Mouse (Mus musculus): ENCODE results near the gene Ypel3. TPM values are rescaled to one million over a fixed set of nuclear protein-coding genes. Genes with fewer than 3 reads are reported as not detected.

The Ypel3 gene
- polyA plus RNA-seq, 1 experiment from 2014 or later: 64.6 TPM

GRCm38 (mm10) chr7:126779983-126780970, 3.5 kb downstream of the Ypel3 start:
- no peaks in the 10 kb centered on the region; the same call in 1 of the 2 replicates for H3K4me1 ChIP-seq (replicated peaks; ENCODE audit: control insufficient read depth, insufficient read depth, low read length)
- peak overlapping the region; percentile 37; the same call in 1 of the 2 replicates for H3K9ac ChIP-seq (ENCODE audit: low read depth, low read length)
- H3K9me3 ChIP-seq (ENCODE audit: control insufficient read depth): no peaks in the 10 kb centered on the region
- WGBS: under 1% methylated on average over 21 of the region's 21 CpGs
- H3K36me3 ChIP-seq (ENCODE audit: control insufficient read depth, insufficient read depth): peaks cover 7% of the 10 kb centered on the region; the same call in 1 of the 2 replicates
- no peaks in the 10 kb centered on the region for H3K27me3 ChIP-seq (replicated peaks; ENCODE audit: control insufficient read depth, insufficient read depth, low read length)
- peak overlapping the region; percentile 36 for H3K4me3 ChIP-seq (ENCODE audit: low read depth, low read length)
- 0 out of 2 replicates have a peak overlapping the region, but pooled peaks have one; percentile 50 for H3K27ac ChIP-seq (ENCODE audit: low read depth, low read length)
- H3K4me2 ChIP-seq (replicated peaks; ENCODE audit: low read depth): peak overlapping the region; percentile 77
- ATAC-seq: peak; percentile 54
- peak; percentile 94 for TF ChIP-seq CTCF (IDR thresholded peaks at IDR 0.05; ENCODE audit: low read depth)

GRCm38 (mm10) chr7:126780971-126781635, 4.3 kb downstream of the Ypel3 start, which contains the start of gene Tbx6:
Gene Tbx6 (plus strand): TSS chr7:126781483.
- TF ChIP-seq CTCF (IDR thresholded peaks at IDR 0.05; ENCODE audit: low read depth): no peak
- Histone ChIP-seq H3K9ac (ENCODE audit: low read depth, low read length) (peak within 1 kb of the TSS; percentile 37; the same call in 1 of the 2 replicates), H3K9me3 (ENCODE audit: control insufficient read depth) (no peaks in the 10 kb centered on the region), H3K4me2 (replicated peaks; ENCODE audit: low read depth) (peak within 1 kb of the TSS; percentile 77), H3K36me3 (ENCODE audit: control insufficient read depth, insufficient read depth) (peaks cover 12% of the 10 kb centered on the region), H3K27me3 (replicated peaks; ENCODE audit: control insufficient read depth, insufficient read depth, low read length) (no peaks in the 10 kb centered on the region), H3K4me1 (replicated peaks; ENCODE audit: control insufficient read depth, insufficient read depth, low read length) (no peaks in the 10 kb centered on the region; the same call in 1 of the 2 replicates), H3K4me3 (ENCODE audit: low read depth, low read length) (peak within 1 kb of the TSS; percentile 36), H3K27ac (ENCODE audit: low read depth, low read length) (no peak within 1 kb of the TSS)
- WGBS: 7% methylated on average over 22 of the region's 22 CpGs
- 0 out of 2 replicates have a peak, but pooled peaks have one; percentile 0 for ATAC-seq

GRCm38 (mm10) chr7:126781661-126782370, 5.1 kb downstream of the Ypel3 start:
- ATAC-seq: no peak
- Histone ChIP-seq H3K27me3 (replicated peaks; ENCODE audit: control insufficient read depth, insufficient read depth, low read length) (no peaks in the 10 kb centered on the region), H3K9ac (ENCODE audit: low read depth, low read length) (peak overlapping the region; percentile 37; the same call in 1 of the 2 replicates), H3K36me3 (ENCODE audit: control insufficient read depth, insufficient read depth) (peaks cover 19% of the 10 kb centered on the region), H3K4me2 (replicated peaks; ENCODE audit: low read depth) (peak overlapping the region; percentile 77; the same call in 1 of the 2 replicates), H3K27ac (ENCODE audit: low read depth, low read length) (no peak overlapping the region), H3K4me3 (ENCODE audit: low read depth, low read length) (no peak overlapping the region), H3K4me1 (replicated peaks; ENCODE audit: control insufficient read depth, insufficient read depth, low read length) (no peaks in the 10 kb centered on the region), H3K9me3 (ENCODE audit: control insufficient read depth) (no peaks in the 10 kb centered on the region)
- TF ChIP-seq CTCF (IDR thresholded peaks at IDR 0.05; ENCODE audit: low read depth): no peak
- WGBS: 38% methylated on average over 11 of the region's 11 CpGs

- no peak for TF ChIP-seq CTCF (IDR thresholded peaks at IDR 0.05; ENCODE audit: low read depth)
- no peaks in the 10 kb centered on the region for H3K27me3 ChIP-seq (replicated peaks; ENCODE audit: control insufficient read depth, insufficient read depth, low read length)
- H3K36me3 ChIP-seq (ENCODE audit: control insufficient read depth, insufficient read depth): peaks cover 28% of the 10 kb centered on the region
- 77% methylated on average over 13 of the region's 13 CpGs for WGBS
- H3K9ac ChIP-seq (ENCODE audit: low read depth, low read length): no peak overlapping the region
- no peaks in the 10 kb centered on the region for H3K9me3 ChIP-seq (ENCODE audit: control insufficient read depth)
- no peak overlapping the region for H3K4me2 ChIP-seq (replicated peaks; ENCODE audit: low read depth)
- no peak for ATAC-seq
- no peak overlapping the region for H3K27ac ChIP-seq (ENCODE audit: low read depth, low read length)
- H3K4me3 ChIP-seq (ENCODE audit: low read depth, low read length): no peak overlapping the region
- no peaks in the 10 kb centered on the region for H3K4me1 ChIP-seq (replicated peaks; ENCODE audit: control insufficient read depth, insufficient read depth, low read length)
Observed at GRCm38 (mm10) chr7:126782693-126783092, 5.9 kb downstream of the Ypel3 start.

GRCm38 (mm10) chr7:126784469-126784868, 7.7 kb downstream of the Ypel3 start:
- H3K27ac ChIP-seq (ENCODE audit: low read depth, low read length): no peak overlapping the region
- H3K36me3 ChIP-seq (ENCODE audit: control insufficient read depth, insufficient read depth): peaks cover 46% of the 10 kb centered on the region
- no peak overlapping the region for H3K4me2 ChIP-seq (replicated peaks; ENCODE audit: low read depth)
- H3K27me3 ChIP-seq (replicated peaks; ENCODE audit: control insufficient read depth, insufficient read depth, low read length): no peaks in the 10 kb centered on the region
- 80% methylated on average over 7 of the region's 7 CpGs for WGBS
- no peak for TF ChIP-seq CTCF (IDR thresholded peaks at IDR 0.05; ENCODE audit: low read depth)
- H3K4me3 ChIP-seq (ENCODE audit: low read depth, low read length): no peak overlapping the region
- H3K9ac ChIP-seq (ENCODE audit: low read depth, low read length): no peak overlapping the region
- no peak for ATAC-seq
- H3K4me1 ChIP-seq (replicated peaks; ENCODE audit: control insufficient read depth, insufficient read depth, low read length): no peaks in the 10 kb centered on the region
- H3K9me3 ChIP-seq (ENCODE audit: control insufficient read depth): no peaks in the 10 kb centered on the region

Data from intestine, postnatal 0 days (tissue).